Mouse (Mus musculus) neural tube, embryonic 12.5 days (tissue): ENCODE measurements around the gene Atxn10. TPM values are rescaled to one million over a fixed set of nuclear protein-coding genes. Genes with fewer than 3 reads are reported as not detected.

Source experiments
- ATAC-seq: fragments of 200-750 bp; cut with Nextera tagmentation; 2 replicates; pipeline ENCODE4 v1.8.0; 2017; ENCODE audit warnings: low read depth, mild to moderate bottlenecking, moderate TSS enrichment, moderate library complexity; ENCODE audit not compliant: low FRiP score
- H3K27ac ChIP-seq: fragments of 300-500 bp; sonication (generic); 2 replicates; pipeline ENCODE4 v1.5.1; 2016
- H3K27me3 ChIP-seq: fragments of 300-500 bp; sonication (generic); replicated peaks from 2 replicates; pipeline ENCODE4 v1.6.1; 2016; ENCODE audit warnings: mild to moderate bottlenecking
- H3K36me3 ChIP-seq: fragments of 300-500 bp; sonication (generic); 2 replicates; pipeline ENCODE4 v1.6.1; 2016; ENCODE audit warnings: mild to moderate bottlenecking
- H3K4me1 ChIP-seq: fragments of 300-500 bp; sonication (generic); 2 replicates; pipeline ENCODE4 v1.6.1; 2016
- H3K4me2 ChIP-seq: fragments of 300-500 bp; sonication (generic); replicated peaks from 2 replicates; pipeline ENCODE4 v1.6.1; 2016; ENCODE audit warnings: mild to moderate bottlenecking
- H3K4me3 ChIP-seq: fragments of 300-500 bp; sonication (generic); 2 replicates; pipeline ENCODE4 v1.5.1; 2016
- H3K9ac ChIP-seq: fragments of 300-500 bp; sonication (generic); 2 replicates; pipeline ENCODE4 v1.6.1; 2016; ENCODE audit warnings: mild to moderate bottlenecking
- H3K9me3 ChIP-seq: fragments of 300-500 bp; sonication (generic); 2 replicates; pipeline ENCODE4 v1.6.1; 2016; ENCODE audit warnings: mild to moderate bottlenecking
- WGBS: fragments of 180-500 bp; shearing (Covaris S2); methylation state at CpG from one replicate; pipeline ENCODE4 v1.1.7; 2016; 5-methylcytosine and 5-hydroxymethylcytosine counted together
- polyA plus RNA-seq: library from polyadenylated mRNA; unstranded; fragments of >200 nt; fragmentation: Nextera tagmentation; extraction: Ambion mirVana; gene quantifications from 2 replicates; pipeline ENCODE4 v1.2.1, GENCODE M21; 2016

Gene Atxn10
- polyA plus RNA-seq, 1 experiment from 2014 or later, result 453 TPM

GRCm38 (mm10) chr15:85463027-85463790 lies 127.2 kb downstream of the Atxn10 start:
- H3K27ac ChIP-seq, result peak overlapping the region; percentile 43
- peaks cover 19% of the 10 kb centered on the region; the same call in 1 of the 2 replicates for H3K36me3 ChIP-seq
- H3K4me3 ChIP-seq, result no peak overlapping the region
- no peaks in the 10 kb centered on the region for H3K9me3 ChIP-seq
- H3K4me2 ChIP-seq, result peak overlapping the region; percentile 30; the same call in 1 of the 2 replicates
- H3K27me3 ChIP-seq, result no peaks in the 10 kb centered on the region
- H3K4me1 ChIP-seq, result peaks cover 81% of the 10 kb centered on the region
- 28% methylated on average over 13 of the region's 13 CpGs for WGBS
- peak; percentile 42; the same call in 1 of the 2 replicates for ATAC-seq
- H3K9ac ChIP-seq, result no peak overlapping the region

DNA sequence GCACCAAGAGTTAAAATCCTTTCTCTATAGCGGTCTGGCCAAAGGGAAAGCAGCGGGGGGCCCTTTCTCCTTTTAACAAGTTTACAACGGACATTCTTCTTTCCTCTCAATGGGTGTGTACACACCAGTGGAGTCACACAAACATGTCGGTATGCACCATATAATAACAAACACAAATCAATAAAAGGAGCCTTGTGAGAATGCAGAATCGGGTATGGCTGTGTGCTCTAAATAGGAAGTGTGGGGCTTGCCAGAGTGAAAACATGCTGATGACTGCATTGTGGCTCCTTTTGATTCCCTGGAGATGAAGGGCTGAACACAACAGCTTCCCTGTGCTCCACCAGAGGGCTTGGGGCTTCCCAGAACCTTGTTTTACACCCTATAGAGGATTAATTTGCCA lies 128.1 kb downstream of the Atxn10 start:
- Histone ChIP-seq H3K4me1 (peaks cover 71% of the 10 kb centered on the region), H3K27ac (peak overlapping the region; percentile 3; the same call in 1 of the 2 replicates), H3K27me3 (no peaks in the 10 kb centered on the region), H3K36me3 (peaks cover 29% of the 10 kb centered on the region; the same call in 1 of the 2 replicates), H3K9ac (no peak overlapping the region), H3K9me3 (no peaks in the 10 kb centered on the region), H3K4me3 (no peak overlapping the region), H3K4me2 (no peak overlapping the region; the same call in 1 of the 2 replicates)
- WGBS, result 4% methylated on average over 5 of the region's 5 CpGs
- ATAC-seq, result peak; percentile 42

DNA sequence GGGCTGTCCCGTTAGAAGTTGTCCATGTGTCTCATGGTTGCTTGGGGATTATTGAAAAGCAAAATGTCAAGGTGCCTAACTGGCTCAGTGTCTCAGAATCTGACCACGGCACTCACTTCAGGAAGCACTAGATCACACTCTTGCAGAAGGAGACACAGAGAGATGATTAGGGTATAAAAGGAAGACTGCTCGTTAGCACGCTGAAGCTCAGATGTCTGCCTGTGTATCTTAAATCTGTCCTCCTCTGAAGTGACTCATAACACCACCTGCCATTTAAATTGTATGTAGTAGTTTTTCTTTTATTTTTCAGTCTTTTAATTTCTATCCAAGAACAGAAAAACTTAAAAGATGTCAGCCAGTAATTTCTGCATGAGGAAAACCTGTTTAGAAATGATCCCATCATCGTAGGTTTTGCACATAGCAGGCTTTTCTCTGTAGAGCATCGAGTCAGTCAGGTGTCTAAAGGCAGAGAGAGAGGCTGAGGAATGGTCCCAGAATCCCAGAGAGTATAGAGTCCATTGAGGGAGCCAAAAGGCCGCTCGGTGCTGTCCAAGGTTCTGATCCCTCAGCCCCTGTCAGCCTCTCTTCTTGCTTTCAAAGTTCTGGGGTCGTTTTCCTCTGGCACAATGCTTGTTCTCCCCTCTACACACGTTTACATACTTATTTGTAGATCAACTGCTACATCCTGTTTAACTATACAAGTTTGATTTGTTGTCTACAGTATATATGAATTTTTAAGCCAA lies 128.9 kb downstream of the Atxn10 start:
- H3K9me3 ChIP-seq, result no peaks in the 10 kb centered on the region
- H3K27me3 ChIP-seq, result no peaks in the 10 kb centered on the region
- ATAC-seq, result no peak
- no peak overlapping the region for H3K9ac ChIP-seq
- 32% methylated on average over 10 of the region's 10 CpGs for WGBS
- no peak overlapping the region; the same call in 1 of the 2 replicates for H3K4me2 ChIP-seq
- peaks cover 33% of the 10 kb centered on the region; the same call in 1 of the 2 replicates for H3K36me3 ChIP-seq
- H3K4me3 ChIP-seq, result no peak overlapping the region
- H3K4me1 ChIP-seq, result peaks cover 63% of the 10 kb centered on the region
- peak overlapping the region; percentile 3; the same call in 1 of the 2 replicates for H3K27ac ChIP-seq

GRCm38 (mm10) chr15:85466456-85467067 lies 130.5 kb downstream of the Atxn10 start:
- ATAC-seq, result no peak
- Histone ChIP-seq H3K36me3 (peaks cover 33% of the 10 kb centered on the region; the same call in 1 of the 2 replicates), H3K4me3 (no peak overlapping the region), H3K9ac (no peak overlapping the region), H3K27ac (no peak overlapping the region), H3K4me2 (no peak overlapping the region), H3K9me3 (no peaks in the 10 kb centered on the region), H3K4me1 (peaks cover 47% of the 10 kb centered on the region), H3K27me3 (no peaks in the 10 kb centered on the region)
- 69% methylated on average over 5 of the region's 5 CpGs for whole genome bisulfite sequencing

- ATAC-seq, result no peak
- H3K4me3 ChIP-seq, result no peak overlapping the region
- H3K27me3 ChIP-seq, result no peaks in the 10 kb centered on the region
- peaks cover 21% of the 10 kb centered on the region for H3K4me1 ChIP-seq
- no peak overlapping the region for H3K27ac ChIP-seq
- H3K4me2 ChIP-seq, result no peak overlapping the region
- H3K9ac ChIP-seq, result no peak overlapping the region
- WGBS, result 85% methylated on average over 6 of the region's 6 CpGs
- peaks cover 33% of the 10 kb centered on the region; the same call in 1 of the 2 replicates for H3K36me3 ChIP-seq
- no peaks in the 10 kb centered on the region for H3K9me3 ChIP-seq
These were observed 133.4 kb downstream of the Atxn10 start for GRCm38 (mm10) chr15:85469401-85469800.

DNA sequence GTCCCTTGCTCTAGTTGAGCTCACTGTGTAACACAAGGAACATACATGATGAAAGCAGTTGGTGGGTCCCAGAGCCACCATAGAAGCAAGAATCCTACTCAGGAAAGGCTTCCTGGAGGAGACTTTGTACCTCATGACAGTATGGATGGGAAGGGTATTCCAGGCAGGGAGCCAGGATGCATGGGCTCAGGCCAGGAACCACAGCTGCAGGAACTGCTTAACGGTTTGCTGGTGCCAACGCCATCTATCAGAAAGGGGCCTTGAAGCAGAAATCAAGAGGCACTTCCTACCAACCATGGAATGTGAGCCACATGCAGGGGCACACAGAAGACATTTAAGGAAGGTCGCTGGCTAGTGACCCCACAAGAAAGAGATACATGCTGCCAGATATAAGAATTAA lies 138.7 kb downstream of the Atxn10 start:
- no peak overlapping the region for H3K4me2 ChIP-seq
- H3K9ac ChIP-seq, result no peak overlapping the region
- H3K9me3 ChIP-seq, result no peaks in the 10 kb centered on the region
- no peak overlapping the region for H3K4me3 ChIP-seq
- H3K27ac ChIP-seq, result no peak overlapping the region
- H3K27me3 ChIP-seq, result no peaks in the 10 kb centered on the region
- peaks cover 5% of the 10 kb centered on the region; the same call in 1 of the 2 replicates for H3K4me1 ChIP-seq
- H3K36me3 ChIP-seq, result peaks cover 6% of the 10 kb centered on the region; the same call in 1 of the 2 replicates
- 82% methylated on average over 3 of the region's 3 CpGs for WGBS
- ATAC-seq, result no peak

DNA sequence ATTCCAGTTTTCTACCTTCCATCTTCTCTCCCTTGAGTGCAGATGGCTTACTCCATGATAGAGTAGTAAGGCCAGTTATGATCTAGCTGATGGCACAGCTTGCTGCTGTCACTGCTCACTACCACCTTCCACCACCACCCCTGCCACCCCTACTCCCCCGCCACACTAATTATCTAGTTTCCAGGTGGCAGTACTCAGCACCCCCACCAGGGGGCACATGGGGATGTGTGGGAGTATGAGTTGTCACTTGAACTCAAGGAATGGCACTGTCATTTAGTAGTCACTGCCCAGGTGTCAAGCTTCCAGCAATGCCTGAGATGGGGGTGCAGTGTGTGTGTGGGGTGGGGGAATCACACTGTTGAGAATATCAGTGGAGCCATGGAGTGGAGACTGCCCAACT lies 141.5 kb downstream of the Atxn10 start:
- H3K36me3 ChIP-seq, result peaks cover 6% of the 10 kb centered on the region; the same call in 1 of the 2 replicates
- ATAC-seq, result no peak

DNA sequence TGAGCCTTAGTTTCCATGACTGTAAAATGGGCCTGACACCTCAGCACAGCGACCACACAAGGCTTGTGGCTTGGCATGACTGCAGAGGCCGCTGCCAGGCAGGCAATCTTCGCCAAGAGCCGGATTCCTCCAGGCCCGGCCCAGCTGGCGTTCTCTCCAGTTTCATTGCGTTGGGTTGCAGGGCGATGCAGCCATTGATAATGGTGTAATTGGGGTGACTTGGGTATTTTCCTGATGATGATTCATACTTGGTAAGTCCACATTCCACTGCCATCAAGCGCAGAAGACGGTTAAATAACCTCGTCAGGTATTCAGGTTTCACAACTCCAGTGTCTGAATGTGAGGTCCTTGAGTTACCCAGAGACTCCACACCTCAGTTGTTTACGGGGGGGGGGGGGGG lies 143.3 kb downstream of the Atxn10 start:
- Histone ChIP-seq H3K4me3 (no peak overlapping the region), H3K4me2 (no peak overlapping the region), H3K36me3 (peaks cover 6% of the 10 kb centered on the region; the same call in 1 of the 2 replicates), H3K27ac (no peak overlapping the region), H3K4me1 (peaks cover 28% of the 10 kb centered on the region), H3K9ac (no peak overlapping the region), H3K9me3 (no peaks in the 10 kb centered on the region), H3K27me3 (no peaks in the 10 kb centered on the region)
- WGBS, result 91% methylated on average over 12 of the region's 12 CpGs
- no peak for ATAC-seq

More for the DNA sequence above, 141.5 kb downstream of the Atxn10 start:
- no peaks in the 10 kb centered on the region for H3K9me3 ChIP-seq
- WGBS, result 32% methylated on average over 1 of the region's 1 CpGs
- no peak overlapping the region for H3K4me2 ChIP-seq
- H3K9ac ChIP-seq, result no peak overlapping the region
- no peaks in the 10 kb centered on the region for H3K27me3 ChIP-seq
- no peak overlapping the region for H3K27ac ChIP-seq
- no peak overlapping the region for H3K4me3 ChIP-seq
- H3K4me1 ChIP-seq, result peaks cover 28% of the 10 kb centered on the region

- H3K4me2 ChIP-seq, result no peak overlapping the region
- peaks cover 6% of the 10 kb centered on the region; the same call in 1 of the 2 replicates for H3K36me3 ChIP-seq
- H3K4me1 ChIP-seq, result peaks cover 28% of the 10 kb centered on the region
- H3K9ac ChIP-seq, result no peak overlapping the region
- H3K27me3 ChIP-seq, result no peaks in the 10 kb centered on the region
- no peak overlapping the region for H3K27ac ChIP-seq
- no peak for ATAC-seq
- no peak overlapping the region for H3K4me3 ChIP-seq
- H3K9me3 ChIP-seq, result no peaks in the 10 kb centered on the region
- WGBS, result 67% methylated on average over 5 of the region's 5 CpGs
These were observed 143.9 kb downstream of the Atxn10 start for GRCm38 (mm10) chr15:85479919-85480318.

DNA sequence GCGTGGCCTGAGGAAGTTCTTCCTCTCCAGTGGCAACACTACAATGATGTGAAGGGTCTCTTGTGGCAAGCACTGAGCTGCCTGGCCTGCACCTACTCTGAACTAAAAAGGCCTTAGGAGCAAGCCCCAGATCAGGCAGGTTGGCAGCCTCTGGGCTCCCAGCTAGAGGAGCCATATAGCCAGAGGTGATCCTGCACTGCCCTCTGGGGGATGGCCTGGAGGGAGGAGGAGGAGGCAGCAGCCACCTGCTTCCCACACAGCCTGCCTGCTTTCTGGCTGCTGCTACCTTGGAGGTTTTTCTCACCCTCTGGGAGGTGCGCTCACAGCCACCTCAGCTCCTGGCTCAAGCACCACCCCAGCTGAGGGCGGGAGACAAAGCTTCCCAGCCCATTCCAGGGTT lies 144.6 kb downstream of the Atxn10 start:
- Histone ChIP-seq H3K9ac (0 out of 2 replicates have a peak overlapping the region, but pooled peaks have one; percentile 13), H3K4me1 (peaks cover 28% of the 10 kb centered on the region), H3K4me3 (no peak overlapping the region), H3K4me2 (no peak overlapping the region), H3K36me3 (peaks cover 2% of the 10 kb centered on the region; the same call in 1 of the 2 replicates), H3K27ac (no peak overlapping the region), H3K9me3 (no peaks in the 10 kb centered on the region), H3K27me3 (no peaks in the 10 kb centered on the region)
- ATAC-seq, result 0 out of 2 replicates have a peak, but pooled peaks have one; percentile 13
- WGBS, result 41% methylated on average over 3 of the region's 3 CpGs

GRCm38 (mm10) chr15:85488900-85489299 lies 152.9 kb downstream of the Atxn10 start:
- Histone ChIP-seq H3K4me3 (no peak overlapping the region), H3K27ac (no peak overlapping the region), H3K4me2 (no peak overlapping the region), H3K27me3 (no peaks in the 10 kb centered on the region), H3K9me3 (0 out of 2 replicates have a peak, but pooled peaks cover 3% of the 10 kb centered on the region), H3K36me3 (no peaks in the 10 kb centered on the region), H3K4me1 (peaks cover 19% of the 10 kb centered on the region), H3K9ac (no peak overlapping the region)
- 75% methylated on average over 10 of the region's 10 CpGs for WGBS
- ATAC-seq, result no peak

DNA sequence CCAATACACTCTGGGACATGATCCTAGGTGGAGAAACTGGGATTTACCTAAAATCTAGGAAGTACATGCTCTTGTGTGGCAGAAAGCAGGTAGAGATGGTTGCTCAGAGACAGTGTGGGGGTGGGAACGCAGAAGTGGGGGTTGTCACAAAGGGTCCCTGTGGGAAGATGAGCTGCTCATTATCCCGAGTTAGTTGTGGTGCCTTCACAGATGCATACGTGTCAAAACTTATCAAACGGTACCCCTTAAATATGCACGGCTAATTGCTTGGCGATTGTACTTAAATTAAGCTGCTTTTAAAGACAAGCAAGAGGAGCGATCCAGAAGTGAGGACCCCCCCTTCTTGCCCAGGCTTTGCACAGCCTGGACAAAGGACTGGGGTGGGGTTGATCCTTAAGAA lies 153.7 kb downstream of the Atxn10 start:
- no peak overlapping the region for H3K4me3 ChIP-seq
- 0 out of 2 replicates have a peak, but pooled peaks cover 3% of the 10 kb centered on the region for H3K9me3 ChIP-seq
- H3K27ac ChIP-seq, result no peak overlapping the region
- no peak overlapping the region for H3K9ac ChIP-seq
- no peaks in the 10 kb centered on the region for H3K27me3 ChIP-seq
- no peaks in the 10 kb centered on the region for H3K36me3 ChIP-seq
- WGBS, result 75% methylated on average over 7 of the region's 7 CpGs
- ATAC-seq, result no peak
- H3K4me2 ChIP-seq, result no peak overlapping the region
- H3K4me1 ChIP-seq, result peaks cover 27% of the 10 kb centered on the region
